Mouse (Mus musculus) layer of hippocampus, adult 9-10 months (tissue): Measurements from ENCODE around the gene Spaca1.
"Not testable (repeated sequence)": the region's sequence is repeated elsewhere in the genome, so short reads cannot be mapped to it uniquely, and the experiment has no call there.

Source experiments
- DNase-seq: peaks from one replicate; pipeline ENCODE4 v3.0.0; 2022; ENCODE audit warnings: low spot score

The Spaca1 gene

DNA sequence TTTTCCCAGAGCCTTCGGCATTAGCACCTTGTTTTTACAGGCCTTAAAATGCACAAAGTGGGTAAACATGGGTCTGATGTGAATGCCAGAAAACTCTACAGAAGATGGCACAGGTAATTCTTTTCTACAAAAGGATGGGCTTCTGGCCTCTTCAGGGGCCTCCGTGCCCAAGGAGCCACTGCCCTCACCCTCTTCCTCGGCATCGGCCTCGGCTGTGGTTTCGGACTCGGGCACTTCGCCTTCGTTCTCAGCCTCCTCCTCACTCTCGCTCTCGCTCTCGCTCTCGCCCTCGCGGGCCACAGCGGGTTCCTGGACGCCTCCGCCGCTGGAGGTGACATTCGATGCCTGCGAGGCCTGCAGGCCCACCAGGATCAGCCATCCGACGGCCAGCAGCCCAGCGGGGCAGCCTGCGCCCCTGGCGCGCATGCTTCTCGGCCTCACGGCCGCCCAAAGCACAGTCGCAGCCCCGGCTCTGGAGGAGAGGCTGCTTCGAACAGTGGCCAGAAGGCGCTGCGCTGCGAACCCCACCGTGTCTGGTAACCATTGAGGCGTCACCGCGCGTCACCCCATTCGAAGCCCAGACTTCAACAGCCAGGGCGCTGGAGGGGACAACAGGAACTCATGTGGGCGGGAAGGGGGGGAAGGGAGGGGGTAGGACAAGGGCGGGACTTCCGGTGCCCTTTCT is at the start of gene Spaca1:
Spaca1 (minus strand) TSS at position 621 of the 685 bp plus-strand sequence.
- DNase-seq: no peak

DNA sequence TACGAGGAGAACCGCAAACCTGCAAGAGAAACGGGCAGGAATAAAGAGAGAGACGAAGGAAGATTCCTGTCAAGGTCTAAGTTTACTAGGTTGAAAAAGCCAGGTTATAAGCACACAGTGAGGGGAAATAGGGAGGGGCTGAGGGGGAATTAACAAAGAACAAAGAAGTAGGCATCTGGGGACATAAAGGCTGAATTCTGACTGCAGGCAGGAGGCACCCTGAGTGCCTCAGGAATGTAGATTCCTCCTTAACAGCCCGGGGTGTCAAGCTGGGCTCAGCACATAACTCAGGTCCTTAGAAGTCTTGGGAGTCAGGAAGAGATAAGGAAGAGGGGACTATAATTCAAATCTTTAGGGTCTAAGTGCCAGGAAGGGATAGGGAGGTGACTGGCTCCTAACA is 37.3 kb upstream of the Spaca1 start:
- not testable (repeated sequence) for DNase-seq

DNA sequence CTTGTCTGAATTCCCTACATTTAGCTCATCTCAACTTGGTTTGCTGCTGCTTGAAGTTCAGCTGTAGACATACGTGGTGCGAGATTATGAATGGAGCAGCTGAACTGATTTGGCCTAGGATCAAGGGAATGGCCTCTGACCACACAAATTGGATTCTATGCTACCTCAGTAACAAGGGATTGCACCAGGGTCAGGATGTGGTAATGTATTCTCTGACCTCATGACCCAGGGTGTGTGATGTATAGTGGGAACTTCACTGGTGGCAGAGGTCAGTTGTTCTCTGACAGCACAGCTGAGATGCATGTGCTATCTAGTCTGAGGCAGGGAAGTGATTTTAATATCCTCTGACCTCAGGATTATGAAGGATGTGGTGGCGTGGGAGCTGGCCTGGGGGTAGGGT is 31.1 kb upstream of the Spaca1 start:
- no peak for DNase-seq

DNA sequence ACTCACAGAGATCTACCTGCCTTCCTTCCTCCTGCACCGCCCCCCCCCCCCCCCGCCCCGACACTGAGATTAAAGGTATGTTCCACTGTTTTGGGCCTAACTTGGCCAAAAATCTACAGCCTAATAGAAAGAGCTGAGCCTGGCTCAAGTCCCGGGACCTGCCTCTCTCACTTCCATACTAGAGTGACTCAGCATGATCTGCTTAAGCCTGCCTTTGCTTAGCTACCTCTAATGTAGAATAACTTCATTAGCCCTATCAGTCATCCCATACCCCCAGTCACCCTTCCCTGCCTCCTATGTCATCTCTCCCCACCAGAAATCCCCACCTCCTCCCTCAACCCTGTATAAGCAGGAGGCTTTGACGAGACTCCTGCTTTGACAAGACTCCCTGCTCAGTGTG is 19.0 kb upstream of the Spaca1 start:
- no peak for DNase-seq

DNA sequence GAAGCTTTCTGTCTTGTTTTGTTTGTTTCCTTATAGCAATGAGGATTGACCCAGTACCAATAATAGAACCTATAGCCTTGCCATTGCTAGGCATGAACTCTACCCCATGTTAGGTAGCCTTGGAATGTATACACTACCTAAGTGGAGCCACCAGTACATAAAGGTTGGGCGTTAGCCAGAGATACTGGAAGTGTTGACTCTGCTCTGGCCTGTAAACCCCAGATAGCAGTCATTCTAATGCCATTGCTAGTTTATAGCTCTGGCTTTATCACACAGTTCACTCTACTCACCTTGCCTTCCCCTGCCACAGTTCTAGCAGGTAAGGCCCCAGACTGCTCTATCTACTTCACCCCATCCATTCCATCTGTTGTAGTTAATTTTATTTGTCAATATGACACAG is 8.3 kb upstream of the Spaca1 start:
- DNase-seq: no peak

DNA sequence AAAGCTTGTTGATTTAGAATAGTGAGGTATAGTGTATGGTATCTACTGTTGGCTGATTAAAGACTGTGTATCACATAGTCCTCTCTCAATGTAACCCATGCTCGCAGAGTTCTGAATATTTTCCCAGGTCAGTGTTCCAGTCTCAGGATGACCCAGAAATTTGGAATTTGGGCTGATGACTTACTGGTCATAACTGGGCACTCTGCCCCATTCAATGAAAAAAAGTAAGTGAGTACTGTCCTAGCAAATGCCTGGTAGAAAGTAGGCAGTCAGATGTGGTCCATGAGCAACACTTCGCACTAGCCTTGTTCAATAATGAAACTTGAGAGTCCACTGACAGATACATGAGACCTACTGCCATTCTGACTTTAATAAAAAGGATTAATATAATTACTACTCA is 23.2 kb downstream of the Spaca1 start:
- DNase-seq: no peak

DNA sequence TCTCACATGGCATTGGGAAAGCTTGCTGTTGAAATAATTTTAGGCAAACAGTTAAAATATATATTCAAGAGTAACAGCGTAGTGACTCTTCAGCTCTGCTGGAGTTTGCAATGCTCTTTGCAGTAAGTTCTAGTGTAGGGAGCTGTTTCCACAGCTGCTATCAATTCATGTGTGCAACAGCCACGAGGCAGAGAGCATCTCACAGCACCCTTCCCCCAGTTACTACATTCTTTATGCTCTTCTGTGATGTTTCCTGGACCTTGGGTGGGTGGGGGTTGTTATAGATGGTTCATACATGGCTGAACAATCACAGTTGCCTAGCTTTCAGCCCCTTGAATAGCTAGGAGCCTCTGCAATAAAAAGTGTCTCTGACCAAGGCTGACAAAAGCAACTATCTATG is 28.5 kb downstream of the Spaca1 start:
- no peak for DNase-seq

DNA sequence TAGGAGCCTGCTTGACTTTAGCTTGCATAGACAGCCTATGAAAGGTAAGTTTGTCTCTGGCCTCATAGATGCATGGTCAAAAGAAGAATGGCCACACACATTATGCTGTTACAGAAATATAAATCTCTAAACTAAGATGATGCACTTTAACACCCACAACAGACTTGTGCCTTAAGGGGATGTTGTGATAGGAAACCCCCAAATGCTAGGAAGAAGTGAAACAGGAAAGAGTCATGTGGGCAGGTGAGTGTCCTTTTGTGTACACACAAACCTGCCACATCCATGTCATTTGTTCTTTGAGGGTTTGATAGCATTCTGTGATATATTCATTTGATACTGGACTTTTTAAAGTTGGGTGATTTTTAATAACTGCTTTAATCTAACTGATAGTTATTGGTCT is 53.6 kb downstream of the Spaca1 start:
- no peak for DNase-seq

DNA sequence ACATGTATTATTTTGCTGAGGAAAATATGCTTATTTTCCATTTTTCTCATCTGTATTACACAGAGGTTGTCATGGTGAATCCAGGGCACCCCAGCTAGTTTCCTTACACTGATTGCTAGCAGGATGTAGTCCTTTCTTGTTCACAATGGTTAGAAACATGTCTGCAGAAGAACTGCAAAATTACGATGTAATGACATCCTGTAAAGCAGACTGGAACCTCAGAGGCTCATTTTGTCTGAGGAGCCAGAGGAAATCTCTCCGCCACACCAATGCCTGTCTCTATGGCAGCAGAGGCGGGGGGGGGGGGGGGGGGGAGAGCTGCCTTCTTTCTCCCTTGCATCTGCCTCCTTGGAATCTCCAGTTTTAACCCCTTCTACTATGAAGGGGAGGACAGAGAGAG is 57.3 kb downstream of the Spaca1 start:
- no peak for DNase-seq

DNA sequence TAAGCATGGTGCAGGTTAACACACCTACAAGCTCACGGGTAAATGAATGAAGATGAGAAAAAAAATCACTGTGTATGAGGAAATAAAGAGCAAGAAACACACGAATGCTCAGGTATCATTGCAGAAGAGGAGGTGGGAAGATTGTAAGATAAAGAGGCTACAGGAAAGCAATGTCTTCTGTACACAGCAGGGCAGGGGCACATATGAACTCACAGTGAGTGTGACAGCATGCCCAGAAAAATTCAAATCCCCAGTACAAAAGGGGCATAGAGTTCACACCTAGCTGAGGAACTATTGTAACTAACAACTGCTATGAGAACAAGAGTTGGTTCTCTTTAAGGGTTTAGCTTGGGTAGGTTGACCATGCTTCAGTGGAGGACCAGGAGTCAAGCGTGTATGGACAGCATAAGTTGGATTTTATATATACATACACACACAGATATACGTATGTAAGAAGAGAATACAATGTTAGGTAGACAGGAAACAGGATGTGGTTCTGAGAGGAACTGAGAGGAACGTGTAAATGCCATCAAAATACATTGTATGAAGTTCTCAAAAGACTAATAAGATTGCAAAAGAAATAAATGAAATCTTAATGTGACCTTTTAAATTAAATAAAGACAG is 61.4 kb downstream of the Spaca1 start:
- DNase-seq: no peak
